Mouse (Mus musculus) lung, postnatal 0 days (tissue): ENCODE results near the gene Taok3.

Source experiments
- CTCF ChIP-seq: IDR thresholded peaks from 2 replicates; pipeline ENCODE4 v1.5.1; 2016; ENCODE audit warnings: antibody characterized with exemption, mild to moderate bottlenecking
- EP300 ChIP-seq: IDR thresholded peaks from 2 replicates; pipeline ENCODE4 v1.6.1; 2016; ENCODE audit warnings: antibody characterized with exemption, mild to moderate bottlenecking, control low read depth

DNA sequence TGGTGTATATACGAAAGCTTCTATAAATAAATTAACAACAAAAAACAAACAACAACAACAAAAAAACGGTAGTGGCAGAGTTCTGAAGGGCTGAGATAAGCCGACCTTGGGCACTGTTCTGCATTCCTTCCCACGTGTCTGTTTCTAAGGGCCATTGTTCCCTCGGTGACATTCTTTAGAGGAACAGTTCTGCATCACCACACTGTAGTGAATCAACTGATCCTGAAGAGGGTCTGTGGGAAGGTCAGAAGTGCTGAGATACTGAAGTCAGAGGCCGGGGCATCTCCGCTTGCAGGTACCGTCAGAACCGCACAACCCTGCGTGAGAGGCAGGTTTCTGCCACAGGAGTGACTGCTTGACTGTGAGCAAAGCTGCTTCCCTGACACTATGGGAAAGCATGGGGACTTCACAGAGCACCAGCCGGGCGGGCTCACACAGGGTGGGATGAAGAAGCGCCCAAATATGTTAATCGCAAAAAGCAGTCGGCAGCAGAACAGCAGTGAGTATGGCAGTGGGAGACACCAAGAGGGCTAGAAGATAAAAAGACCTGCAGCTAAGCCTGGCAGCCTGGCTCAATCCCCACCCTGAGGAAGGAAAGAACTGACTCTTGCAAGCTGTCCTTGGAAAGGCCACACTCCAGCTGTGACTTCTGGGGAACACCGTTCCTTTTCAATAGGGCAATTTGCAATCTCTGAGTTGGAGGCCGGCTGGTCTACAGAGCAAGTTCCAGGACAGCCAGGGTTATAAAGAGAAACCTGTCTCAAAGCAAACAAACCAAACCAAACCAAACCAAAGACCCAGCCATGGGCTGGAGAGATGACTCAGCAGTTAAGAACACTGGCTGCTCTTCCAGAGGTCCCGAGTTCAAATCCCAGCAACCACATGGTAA is 184.0 kb downstream of the Taok3 start:
- TF ChIP-seq CTCF (no peak), EP300 (no peak)
